Mouse (Mus musculus) heart, postnatal 0 days (tissue): ENCODE results near the gene Hsd17b14. TPM values are rescaled to one million over a fixed set of nuclear protein-coding genes. Genes with fewer than 3 reads are reported as not detected.
A peak's percentile ranks its signal among the peaks of the same experiment; 100 is the strongest.

Experiments used
- ATAC-seq: fragments of 200-750 bp; cut with Nextera tagmentation; 2 replicates; pipeline ENCODE4 v1.8.0; 2017; ENCODE audit warnings: low read depth, moderate number of reproducible peaks, moderate library complexity; ENCODE audit not compliant: insufficient read depth
- DNase-seq: peaks from one replicate; pipeline ENCODE4 v3.0.0-alpha.2; 2016; ENCODE audit warnings: low spot score
- H3K27ac ChIP-seq: fragments of 300-500 bp; sonication (generic); 2 replicates; pipeline ENCODE4 v1.5.1; 2014; ENCODE audit warnings: low read depth, mild to moderate bottlenecking
- H3K27me3 ChIP-seq: fragments of 300-500 bp; sonication (generic); 2 replicates; pipeline ENCODE4 v1.6.1; 2014; ENCODE audit warnings: low read length, mixed read lengths; ENCODE audit not compliant: control insufficient read depth, insufficient read depth
- H3K36me3 ChIP-seq: fragments of 300-500 bp; sonication (generic); replicated peaks from 2 replicates; pipeline ENCODE4 v1.6.1; 2014; ENCODE audit warnings: low read length, mixed read lengths; ENCODE audit not compliant: control insufficient read depth, insufficient read depth
- H3K4me1 ChIP-seq: fragments of 300-500 bp; sonication (generic); 2 replicates; pipeline ENCODE4 v1.6.1; 2014; ENCODE audit warnings: antibody characterized with exemption; ENCODE audit not compliant: control insufficient read depth, insufficient read depth
- H3K4me2 ChIP-seq: fragments of 300-500 bp; sonication (generic); 2 replicates; pipeline ENCODE4 v1.6.1; 2014; ENCODE audit warnings: low read depth, mild to moderate bottlenecking, low read length, moderate library complexity
- H3K4me3 ChIP-seq: fragments of 300-500 bp; sonication (generic); 2 replicates; pipeline ENCODE4 v1.5.1; 2014; ENCODE audit warnings: low read depth, low read length
- H3K9ac ChIP-seq: fragments of 300-500 bp; sonication (generic); replicated peaks from 2 replicates; pipeline ENCODE4 v1.6.1; 2014; ENCODE audit warnings: low read depth, low read length, mixed read lengths
- H3K9me3 ChIP-seq: fragments of 300-500 bp; sonication (generic); replicated peaks from 2 replicates; pipeline ENCODE4 v1.6.1; 2016; ENCODE audit warnings: low read length; ENCODE audit not compliant: control insufficient read depth
- CTCF ChIP-seq: IDR thresholded peaks from 2 replicates; pipeline ENCODE4 v1.5.1; 2016; ENCODE audit warnings: antibody characterized with exemption, control low read depth, low read depth
- EP300 ChIP-seq: IDR thresholded peaks from 2 replicates; pipeline ENCODE4 v1.6.1; 2016; ENCODE audit warnings: antibody characterized with exemption, low read depth
- WGBS: fragments of 180-500 bp; shearing (Covaris S2); extraction: QIAGEN DNeasy Blood & Tissue Kit; methylation state at CpG from one replicate; pipeline ENCODE4 v1.1.7; 2014; 5-methylcytosine and 5-hydroxymethylcytosine counted together
- polyA plus RNA-seq: library from polyadenylated mRNA; unstranded; fragments of >200 nt; fragmentation: Nextera tagmentation; extraction: Ambion mirVana; gene quantifications from 2 replicates; pipeline ENCODE4 v1.2.1, GENCODE M21; 2015
- total RNA-seq: library from RNA; depleted of rRNA; stranded (reverse); fragments of >200 nt; gene quantifications from 2 replicates; pipeline ENCODE4 v1.2.3, GENCODE M21; 2014; ENCODE audit warnings: low replicate concordance

Hsd17b14 gene
- total and polyA plus RNA-seq, 2 experiments from 2014 or later, result 0.11 TPM; not detected in 1

DNA sequence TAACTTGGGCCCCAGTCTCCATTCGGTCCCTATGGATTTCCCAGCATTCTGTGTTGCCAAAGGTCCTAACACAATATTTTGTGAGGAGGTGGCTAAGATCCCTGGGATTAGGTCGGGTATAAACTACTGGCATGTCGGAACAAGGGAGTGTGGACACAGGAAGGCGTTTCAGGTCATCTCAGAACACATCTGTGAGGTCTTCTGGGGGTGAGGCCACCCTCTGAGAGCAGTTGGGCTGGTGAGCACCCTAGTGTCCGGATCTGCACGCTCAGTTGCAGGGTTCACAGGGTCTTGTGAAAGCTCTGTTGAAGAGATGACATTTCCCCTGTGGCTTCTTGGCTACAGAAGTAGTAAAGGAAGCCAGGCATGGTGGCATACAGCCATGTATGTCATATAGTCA lies 31.2 kb downstream of the Hsd17b14 start:
- Histone ChIP-seq H3K9ac (no peak overlapping the region), H3K27me3 (no peaks in the 10 kb centered on the region), H3K4me3 (no peak overlapping the region), H3K4me2 (no peak overlapping the region), H3K36me3 (peaks cover 35% of the 10 kb centered on the region), H3K9me3 (no peaks in the 10 kb centered on the region), H3K27ac (no peak overlapping the region), H3K4me1 (no peaks in the 10 kb centered on the region)
- 92% methylated on average over 6 of the region's 6 CpGs for WGBS
- ATAC-seq, result no peak
- no peak for DNase-seq
- TF ChIP-seq CTCF (no peak), EP300 (no peak)

DNA sequence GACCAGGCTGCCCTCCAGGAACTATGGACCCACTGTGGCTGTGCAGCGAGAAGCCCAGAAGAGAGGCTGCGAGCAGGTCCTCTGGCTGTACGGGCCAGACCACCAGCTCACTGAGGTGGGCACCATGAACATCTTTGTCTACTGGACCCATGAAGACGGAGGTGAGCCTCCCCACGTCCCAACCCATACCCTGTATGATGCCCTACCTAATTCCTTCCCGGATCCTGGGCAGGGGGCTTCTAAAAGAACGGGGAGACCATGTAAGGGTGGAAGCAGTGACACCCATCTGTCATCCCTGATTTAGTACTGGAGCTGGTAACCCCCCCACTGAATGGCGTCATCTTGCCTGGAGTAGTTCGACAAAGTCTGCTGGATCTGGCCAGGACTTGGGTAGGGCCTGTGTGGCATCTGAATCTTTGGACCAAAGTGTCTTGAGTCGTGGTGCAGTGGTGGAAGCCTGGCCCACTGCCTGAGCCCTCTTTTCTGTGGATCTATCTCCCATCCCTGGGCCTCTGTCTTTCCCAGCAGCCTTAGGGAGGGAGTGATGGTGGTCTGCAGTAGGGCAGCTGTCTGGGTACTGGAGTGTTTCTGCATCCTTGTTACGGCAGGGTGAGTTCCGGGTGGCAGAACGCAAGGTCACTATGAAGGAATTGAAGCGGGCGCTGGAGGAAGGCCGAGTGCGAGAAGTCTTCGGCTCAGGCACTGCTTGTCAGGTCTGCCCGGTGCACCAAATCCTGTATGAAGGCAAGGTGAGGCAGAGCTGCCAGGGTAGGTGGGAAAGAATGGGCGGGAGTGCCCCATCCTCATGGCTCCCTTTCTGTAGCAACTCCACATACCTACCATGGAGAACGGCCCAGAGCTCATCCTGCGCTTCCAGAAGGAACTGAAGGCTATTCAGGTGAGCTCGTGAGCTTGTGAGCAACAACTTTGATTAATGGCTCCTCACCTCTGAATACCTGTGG lies 33.2 kb downstream of the Hsd17b14 start:
- 91% methylated on average over 23 of the region's 23 CpGs for WGBS
- ATAC-seq (no peak), DNase-seq (no peak)
- Histone ChIP-seq H3K36me3 (peaks cover 26% of the 10 kb centered on the region), H3K27me3 (no peaks in the 10 kb centered on the region), H3K9ac (no peak overlapping the region), H3K4me2 (no peak overlapping the region), H3K9me3 (no peaks in the 10 kb centered on the region), H3K4me3 (no peak overlapping the region), H3K27ac (no peak overlapping the region), H3K4me1 (no peaks in the 10 kb centered on the region)
- no peak for TF ChIP-seq EP300
- TF ChIP-seq CTCF, result no peak

DNA sequence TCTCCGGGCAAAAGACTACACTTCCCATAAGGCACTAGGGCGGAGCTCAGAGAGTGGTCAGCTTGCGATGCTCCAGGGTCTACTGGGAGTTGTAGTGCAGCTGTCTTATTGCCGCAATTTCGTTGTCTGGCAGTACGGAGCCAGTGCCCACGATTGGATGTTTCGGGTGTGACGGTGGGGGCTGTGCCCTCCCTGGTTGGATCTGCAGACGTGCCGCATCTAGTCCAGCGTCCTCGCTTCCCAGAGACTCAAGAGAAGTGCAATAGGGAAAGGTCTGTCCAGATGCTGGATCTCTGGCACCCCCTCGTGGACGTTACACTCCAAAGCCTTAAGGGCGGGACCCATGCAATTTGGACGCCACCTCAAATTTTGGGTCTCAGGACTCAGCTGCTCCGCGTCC lies 34.5 kb downstream of the Hsd17b14 start:
- Histone ChIP-seq H3K4me2 (peak overlapping the region; percentile 57), H3K36me3 (peaks cover 22% of the 10 kb centered on the region), H3K9me3 (no peaks in the 10 kb centered on the region), H3K9ac (no peak overlapping the region), H3K4me3 (peak overlapping the region; percentile 32), H3K27ac (no peak overlapping the region), H3K27me3 (no peaks in the 10 kb centered on the region), H3K4me1 (no peaks in the 10 kb centered on the region)
- WGBS, result 5% methylated on average over 19 of the region's 19 CpGs
- ATAC-seq, result peak; percentile 97
- TF ChIP-seq EP300, result no peak
- peak; percentile 93 for TF ChIP-seq CTCF
- peak; percentile 97 for DNase-seq

DNA sequence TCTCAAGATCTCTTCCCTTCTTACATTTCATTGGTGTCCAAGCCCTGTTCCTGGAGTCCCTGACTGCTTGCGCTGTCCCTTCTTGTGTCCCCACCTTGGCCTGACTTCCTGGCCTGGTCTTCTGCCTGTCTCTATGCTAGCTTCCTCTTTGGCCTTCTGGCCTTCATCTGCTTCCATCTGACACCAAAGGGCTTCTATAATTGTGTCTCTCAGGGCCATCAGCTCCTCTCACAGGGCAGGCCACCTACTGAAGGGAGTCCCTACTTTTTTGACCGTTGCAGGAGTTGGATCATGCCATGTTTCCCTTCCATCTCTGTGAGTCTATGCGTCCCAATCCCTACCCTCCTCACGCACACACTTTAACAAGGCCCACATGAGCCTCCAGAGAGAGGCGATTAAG lies 35.2 kb downstream of the Hsd17b14 start:
- ATAC-seq (no peak), DNase-seq (no peak)
- Histone ChIP-seq H3K4me2 (no peak overlapping the region), H3K9me3 (no peaks in the 10 kb centered on the region), H3K4me3 (no peak overlapping the region), H3K4me1 (no peaks in the 10 kb centered on the region), H3K27ac (no peak overlapping the region), H3K27me3 (no peaks in the 10 kb centered on the region), H3K36me3 (peaks cover 18% of the 10 kb centered on the region), H3K9ac (no peak overlapping the region)
- WGBS, result 95% methylated on average over 5 of the region's 5 CpGs
- TF ChIP-seq CTCF (no peak), EP300 (no peak)

DNA sequence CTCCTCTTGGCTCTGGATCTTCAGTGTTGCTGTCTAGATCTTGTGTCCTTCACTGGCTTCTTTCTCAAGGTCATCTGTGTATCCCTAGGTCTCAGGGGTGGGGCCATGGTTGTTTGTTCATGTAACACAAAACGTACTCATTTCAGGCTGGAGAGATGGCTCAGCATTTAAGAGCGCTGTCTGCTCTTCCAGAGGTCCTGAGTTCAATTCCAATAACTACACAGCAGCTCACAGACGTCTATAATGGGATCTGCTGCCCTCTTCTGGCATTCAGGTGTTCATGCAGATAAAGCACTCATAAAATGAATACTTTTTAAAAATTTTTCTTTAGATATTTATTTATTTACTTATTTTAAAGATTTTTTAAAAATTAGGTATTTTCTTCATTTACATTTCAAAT lies 36.2 kb downstream of the Hsd17b14 start:
- DNase-seq, result no peak
- H3K9ac ChIP-seq, result no peak overlapping the region
- no peaks in the 10 kb centered on the region for H3K9me3 ChIP-seq
- H3K4me3 ChIP-seq, result no peak overlapping the region
- H3K27me3 ChIP-seq, result no peaks in the 10 kb centered on the region
- no peak for TF ChIP-seq EP300
- peak; percentile 22; the same call in 1 of the 2 replicates for TF ChIP-seq CTCF
- H3K36me3 ChIP-seq, result peaks cover 9% of the 10 kb centered on the region; the same call in 1 of the 2 replicates
- no peaks in the 10 kb centered on the region for H3K4me1 ChIP-seq
- 65% methylated on average over 3 of the region's 3 CpGs for WGBS
- no peak overlapping the region for H3K27ac ChIP-seq
- no peak overlapping the region for H3K4me2 ChIP-seq
- no peak for ATAC-seq
